Mouse (Mus musculus) midbrain, embryonic 16.5 days (tissue): ENCODE results near the gene Rftn1. TPM values are rescaled to one million over a fixed set of nuclear protein-coding genes. Genes with fewer than 3 reads are reported as not detected.

Experiments used
- ATAC-seq: fragments of 200-750 bp; cut with Nextera tagmentation; 2 replicates; pipeline ENCODE4 v1.8.0; 2017; ENCODE audit warnings: moderate TSS enrichment
- H3K27ac ChIP-seq: fragments of 300-500 bp; sonication (generic); 2 replicates; pipeline ENCODE4 v1.5.1; 2014; ENCODE audit warnings: mild to moderate bottlenecking, low read length, mixed read lengths
- H3K27me3 ChIP-seq: fragments of 300-500 bp; sonication (generic); 2 replicates; pipeline ENCODE4 v1.6.1; 2014; ENCODE audit warnings: low read depth, low read length, mixed read lengths; ENCODE audit not compliant: control insufficient read depth, insufficient read depth
- H3K36me3 ChIP-seq: fragments of 300-500 bp; sonication (generic); 2 replicates; pipeline ENCODE4 v1.6.1; 2014; ENCODE audit warnings: mild to moderate bottlenecking, low read length, moderate library complexity, mixed read lengths; ENCODE audit not compliant: control insufficient read depth, insufficient read depth
- H3K4me1 ChIP-seq: fragments of 300-500 bp; sonication (generic); 2 replicates; pipeline ENCODE4 v1.6.1; 2014; ENCODE audit warnings: mild to moderate bottlenecking, low read length, mixed read lengths; ENCODE audit not compliant: control insufficient read depth, insufficient read depth
- H3K4me2 ChIP-seq: fragments of 300-500 bp; sonication (generic); 2 replicates; pipeline ENCODE4 v1.6.1; 2014; ENCODE audit warnings: mild to moderate bottlenecking, low read length, mixed read lengths
- H3K4me3 ChIP-seq: fragments of 300-500 bp; sonication (generic); 2 replicates; pipeline ENCODE4 v1.5.1; 2014; ENCODE audit warnings: low read depth, mild to moderate bottlenecking, low read length, moderate library complexity, mixed read lengths
- H3K9ac ChIP-seq: fragments of 300-500 bp; sonication (generic); 2 replicates; pipeline ENCODE4 v1.6.1; 2014; ENCODE audit warnings: low read depth, low read length, mixed read lengths
- H3K9me3 ChIP-seq: fragments of 300-500 bp; sonication (generic); replicated peaks from 2 replicates; pipeline ENCODE4 v1.6.1; 2014; ENCODE audit warnings: mild to moderate bottlenecking, low read length, mixed read lengths; ENCODE audit not compliant: control insufficient read depth, poor library complexity, severe bottlenecking
- WGBS: fragments of 180-500 bp; shearing (Covaris S2); extraction: QIAGEN DNeasy Blood & Tissue Kit; methylation state at CpG from one replicate; pipeline ENCODE4 v1.1.7; 2014; 5-methylcytosine and 5-hydroxymethylcytosine counted together
- polyA plus RNA-seq: library from polyadenylated mRNA; unstranded; fragments of >200 nt; fragmentation: Nextera tagmentation; extraction: Ambion mirVana; gene quantifications from 2 replicates; pipeline ENCODE4 v1.2.1, GENCODE M21; 2015

Gene Rftn1
- polyA plus RNA-seq, 1 experiment from 2014 or later, result 28.2 TPM

- no peak overlapping the region for H3K9ac ChIP-seq
- H3K27ac ChIP-seq, result 0 out of 2 replicates have a peak overlapping the region, but pooled peaks have one; percentile 19
- WGBS, result 55% methylated on average over 3 of the region's 3 CpGs
- no peaks in the 10 kb centered on the region for H3K36me3 ChIP-seq
- H3K4me3 ChIP-seq, result no peak overlapping the region
- H3K9me3 ChIP-seq, result no peaks in the 10 kb centered on the region
- ATAC-seq, result no peak
- H3K27me3 ChIP-seq, result no peaks in the 10 kb centered on the region
- H3K4me2 ChIP-seq, result no peak overlapping the region
- peaks cover 7% of the 10 kb centered on the region; the same call in 1 of the 2 replicates for H3K4me1 ChIP-seq
Measured at GRCm38 (mm10) chr17:50128392-50128791, 62.1 kb downstream of the Rftn1 start.

DNA sequence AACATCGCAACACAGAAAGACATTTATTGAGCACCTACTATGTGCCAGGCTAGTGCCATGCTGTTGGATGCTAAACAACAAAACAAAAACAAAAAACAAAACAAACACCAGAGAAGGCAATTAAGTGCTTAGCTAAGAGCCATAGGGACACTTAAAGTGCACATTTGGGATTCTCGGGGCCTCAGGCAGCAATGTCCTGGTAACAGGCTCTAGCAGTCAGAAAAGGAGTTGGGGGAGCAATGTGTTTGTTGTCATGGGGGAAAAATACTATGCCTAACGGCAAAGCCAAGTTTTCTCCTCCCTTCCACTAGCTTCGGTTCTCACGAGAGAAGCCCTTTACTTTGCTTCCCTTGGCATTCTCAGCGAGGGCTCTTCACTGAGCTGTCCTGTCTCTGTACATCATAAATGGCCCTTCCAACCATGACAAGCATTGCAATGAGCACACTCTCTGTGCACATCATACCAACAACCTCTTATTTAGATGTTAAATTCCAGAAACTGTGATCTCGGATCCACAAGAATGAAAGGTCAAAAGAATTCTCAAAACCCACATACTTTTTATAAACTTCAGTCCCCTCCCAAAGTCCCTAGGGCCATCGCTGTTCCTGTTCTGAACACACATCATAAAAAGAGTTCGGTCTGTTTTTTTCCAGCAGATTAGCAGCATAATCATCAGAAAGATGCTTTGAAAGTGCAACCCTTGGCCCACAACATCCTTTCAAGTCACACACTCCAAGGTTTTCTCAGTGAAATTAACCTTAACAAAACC lies 63.2 kb downstream of the Rftn1 start:
- Histone ChIP-seq H3K4me2 (no peak overlapping the region), H3K27me3 (no peaks in the 10 kb centered on the region), H3K9me3 (no peaks in the 10 kb centered on the region), H3K36me3 (no peaks in the 10 kb centered on the region), H3K4me1 (peaks cover 7% of the 10 kb centered on the region; the same call in 1 of the 2 replicates), H3K27ac (no peak overlapping the region), H3K9ac (no peak overlapping the region), H3K4me3 (no peak overlapping the region)
- no peak for ATAC-seq
- WGBS, result 72% methylated on average over 9 of the region's 9 CpGs

- Histone ChIP-seq H3K27ac (no peak overlapping the region), H3K4me2 (no peak overlapping the region), H3K27me3 (no peaks in the 10 kb centered on the region), H3K4me3 (no peak overlapping the region), H3K36me3 (no peaks in the 10 kb centered on the region), H3K9me3 (no peaks in the 10 kb centered on the region), H3K9ac (no peak overlapping the region), H3K4me1 (peaks cover 7% of the 10 kb centered on the region; the same call in 1 of the 2 replicates)
- WGBS, result 15% methylated on average over 2 of the region's 2 CpGs
- no peak for ATAC-seq
Measured at GRCm38 (mm10) chr17:50126545-50126944, 63.9 kb downstream of the Rftn1 start.

GRCm38 (mm10) chr17:50125900-50126299 lies 64.6 kb downstream of the Rftn1 start:
- WGBS, result 77% methylated on average over 5 of the region's 5 CpGs

GRCm38 (mm10) chr17:50125245-50125798 lies 65.2 kb downstream of the Rftn1 start:
- Histone ChIP-seq H3K4me1 (peaks cover 7% of the 10 kb centered on the region; the same call in 1 of the 2 replicates), H3K27ac (no peak overlapping the region), H3K4me3 (no peak overlapping the region), H3K27me3 (no peaks in the 10 kb centered on the region), H3K9me3 (no peaks in the 10 kb centered on the region), H3K9ac (no peak overlapping the region), H3K4me2 (no peak overlapping the region), H3K36me3 (no peaks in the 10 kb centered on the region)
- 82% methylated on average over 3 of the region's 3 CpGs for WGBS
- no peak for ATAC-seq

More at GRCm38 (mm10) chr17:50125900-50126299, 64.6 kb downstream of the Rftn1 start:
- H3K27me3 ChIP-seq, result no peaks in the 10 kb centered on the region
- no peak overlapping the region for H3K9ac ChIP-seq
- H3K4me1 ChIP-seq, result peaks cover 7% of the 10 kb centered on the region; the same call in 1 of the 2 replicates
- no peaks in the 10 kb centered on the region for H3K36me3 ChIP-seq
- H3K27ac ChIP-seq, result no peak overlapping the region
- no peak for ATAC-seq
- no peak overlapping the region for H3K4me2 ChIP-seq
- H3K9me3 ChIP-seq, result no peaks in the 10 kb centered on the region
- no peak overlapping the region for H3K4me3 ChIP-seq

GRCm38 (mm10) chr17:50124708-50125107 lies 65.8 kb downstream of the Rftn1 start:
- no peaks in the 10 kb centered on the region for H3K9me3 ChIP-seq
- peaks cover 7% of the 10 kb centered on the region; the same call in 1 of the 2 replicates for H3K4me1 ChIP-seq
- H3K27me3 ChIP-seq, result no peaks in the 10 kb centered on the region
- ATAC-seq, result no peak
- WGBS, result 86% methylated on average over 4 of the region's 4 CpGs
- H3K4me3 ChIP-seq, result no peak overlapping the region
- H3K27ac ChIP-seq, result no peak overlapping the region
- no peak overlapping the region for H3K9ac ChIP-seq
- H3K4me2 ChIP-seq, result no peak overlapping the region
- no peaks in the 10 kb centered on the region for H3K36me3 ChIP-seq

GRCm38 (mm10) chr17:50122555-50122954 lies 67.9 kb downstream of the Rftn1 start:
- Histone ChIP-seq H3K9ac (no peak overlapping the region), H3K36me3 (no peaks in the 10 kb centered on the region), H3K4me1 (peaks cover 4% of the 10 kb centered on the region; the same call in 1 of the 2 replicates), H3K4me3 (no peak overlapping the region), H3K27ac (no peak overlapping the region), H3K27me3 (no peaks in the 10 kb centered on the region), H3K9me3 (no peaks in the 10 kb centered on the region), H3K4me2 (no peak overlapping the region)
- WGBS, result 78% methylated on average over 8 of the region's 8 CpGs
- ATAC-seq, result no peak

GRCm38 (mm10) chr17:50120098-50120497 lies 70.4 kb downstream of the Rftn1 start:
- Histone ChIP-seq H3K27ac (no peak overlapping the region), H3K4me3 (no peak overlapping the region), H3K4me1 (no peaks in the 10 kb centered on the region), H3K36me3 (no peaks in the 10 kb centered on the region), H3K9me3 (no peaks in the 10 kb centered on the region), H3K4me2 (no peak overlapping the region), H3K27me3 (no peaks in the 10 kb centered on the region), H3K9ac (no peak overlapping the region)
- 94% methylated on average over 4 of the region's 4 CpGs for WGBS
- ATAC-seq, result no peak

DNA sequence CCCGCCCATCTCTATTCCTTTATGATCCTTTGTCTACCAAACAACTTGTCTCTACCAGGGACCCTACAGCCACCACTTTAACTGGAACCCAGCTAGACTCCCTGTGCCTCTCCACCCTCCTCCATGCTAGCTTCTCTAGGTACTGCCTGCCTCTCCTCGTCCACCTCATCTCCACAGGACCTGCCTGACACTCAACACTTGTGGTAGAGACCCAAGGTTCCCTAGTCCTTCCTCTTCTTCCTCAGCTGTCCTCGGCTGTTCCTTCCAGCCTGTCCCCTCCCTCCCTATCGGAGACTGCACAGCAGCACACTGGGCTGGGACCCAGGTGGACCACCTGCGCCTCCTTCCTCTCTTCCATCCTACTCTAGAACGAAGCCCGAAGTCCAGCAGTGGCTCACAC lies 73.0 kb downstream of the Rftn1 start:
- 94% methylated on average over 7 of the region's 7 CpGs for WGBS
- Histone ChIP-seq H3K4me1 (no peaks in the 10 kb centered on the region), H3K27me3 (no peaks in the 10 kb centered on the region), H3K4me3 (no peak overlapping the region), H3K36me3 (no peaks in the 10 kb centered on the region), H3K4me2 (no peak overlapping the region), H3K9me3 (no peaks in the 10 kb centered on the region), H3K27ac (no peak overlapping the region), H3K9ac (no peak overlapping the region)
- ATAC-seq, result no peak
